Mouse (Mus musculus) embryonic fibroblast, embryonic 13.5 days (primary cell): ENCODE measurements around the gene Smg6. TPM values are rescaled to one million over a fixed set of nuclear protein-coding genes. Genes with fewer than 3 reads are reported as not detected.

ENCODE experiments used
- H3K27ac ChIP-seq: 2 replicates; pipeline ENCODE4 v1.5.1; 2012; ENCODE audit warnings: low read length, control low read depth, inconsistent platforms; ENCODE audit not compliant: insufficient read depth
- H3K4me1 ChIP-seq: 2 replicates; pipeline ENCODE4 v1.6.1; 2011; ENCODE audit warnings: low read length; ENCODE audit not compliant: control insufficient read depth, insufficient read depth
- H3K4me3 ChIP-seq: 2 replicates; pipeline ENCODE4 v1.5.1; 2011; ENCODE audit warnings: mild to moderate bottlenecking, control low read depth, low read length; ENCODE audit not compliant: insufficient read depth
- CTCF ChIP-seq: IDR thresholded peaks from 2 replicates; pipeline ENCODE4 v1.5.1; 2011; ENCODE audit warnings: mild to moderate bottlenecking, control low read depth, low read length, moderate library complexity, borderline replicate concordance; ENCODE audit not compliant: insufficient read depth
- POLR2A ChIP-seq: IDR thresholded peaks from 2 replicates; pipeline ENCODE4 v1.6.1; 2011; ENCODE audit warnings: low read depth, mild to moderate bottlenecking, control low read depth, low read length, moderate library complexity
- polyA plus RNA-seq: library from polyadenylated mRNA; stranded (reverse); fragments of >200 nt; gene quantifications from 2 replicates; pipeline ENCODE4 v1.2.4, GENCODE M21; 2011; ENCODE audit warnings: low read depth; ENCODE audit not compliant: missing spikeins, insufficient read length

Smg6 gene
- polyA plus RNA-seq, 1 experiment, result 16.2 TPM

- Histone ChIP-seq H3K4me1 (peaks cover 21% of the 10 kb centered on the region), H3K4me3 (no peak overlapping the region), H3K27ac (no peak overlapping the region)
- TF ChIP-seq POLR2A (no peak), CTCF (no peak)
Observed at GRCm38 (mm10) chr11:75044333-75044732, 118.7 kb downstream of the Smg6 start.

- Histone ChIP-seq H3K4me1 (peaks cover 27% of the 10 kb centered on the region), H3K4me3 (no peak overlapping the region), H3K27ac (no peak overlapping the region)
- TF ChIP-seq POLR2A (no peak), CTCF (no peak)
Observed at GRCm38 (mm10) chr11:75045822-75046221, 120.2 kb downstream of the Smg6 start.

GRCm38 (mm10) chr11:75046638-75047037, 121.0 kb downstream of the Smg6 start:
- Histone ChIP-seq H3K4me1 (peaks cover 35% of the 10 kb centered on the region), H3K27ac (no peak overlapping the region), H3K4me3 (no peak overlapping the region)
- no peak for TF ChIP-seq CTCF

GRCm38 (mm10) chr11:75047066-75047465, 121.4 kb downstream of the Smg6 start:
- TF ChIP-seq CTCF (no peak), POLR2A (no peak)
- peaks cover 37% of the 10 kb centered on the region for H3K4me1 ChIP-seq

GRCm38 (mm10) chr11:75047736-75048407, 122.2 kb downstream of the Smg6 start:
- Histone ChIP-seq H3K4me1 (peaks cover 41% of the 10 kb centered on the region), H3K4me3 (no peak overlapping the region), H3K27ac (0 out of 2 replicates have a peak overlapping the region, but pooled peaks have one; percentile 14)
- TF ChIP-seq CTCF, result no peak
- TF ChIP-seq POLR2A, result no peak

More at GRCm38 (mm10) chr11:75047066-75047465, 121.4 kb downstream of the Smg6 start:
- Histone ChIP-seq H3K4me3 (no peak overlapping the region), H3K27ac (no peak overlapping the region)

GRCm38 (mm10) chr11:75049146-75049545, 123.5 kb downstream of the Smg6 start:
- H3K4me3 ChIP-seq, result no peak overlapping the region
- H3K4me1 ChIP-seq, result peaks cover 48% of the 10 kb centered on the region
- no peak for TF ChIP-seq CTCF
- TF ChIP-seq POLR2A, result no peak
- no peak overlapping the region for H3K27ac ChIP-seq

- Histone ChIP-seq H3K4me1 (peaks cover 52% of the 10 kb centered on the region), H3K4me3 (no peak overlapping the region), H3K27ac (no peak overlapping the region)
- TF ChIP-seq CTCF, result no peak
- TF ChIP-seq POLR2A, result no peak
Observed at GRCm38 (mm10) chr11:75049807-75050206, 124.2 kb downstream of the Smg6 start.

GRCm38 (mm10) chr11:75051239-75051638, 125.6 kb downstream of the Smg6 start:
- no peak for TF ChIP-seq POLR2A
- TF ChIP-seq CTCF, result no peak
- peaks cover 50% of the 10 kb centered on the region for H3K4me1 ChIP-seq
- no peak overlapping the region for H3K4me3 ChIP-seq
- peak overlapping the region; percentile 99; the same call in 1 of the 2 replicates for H3K27ac ChIP-seq

GRCm38 (mm10) chr11:75051712-75052550, 126.3 kb downstream of the Smg6 start:
- no peak for TF ChIP-seq CTCF
- no peak for TF ChIP-seq POLR2A
- Histone ChIP-seq H3K4me1 (peaks cover 44% of the 10 kb centered on the region), H3K27ac (peak overlapping the region; percentile 99; the same call in 1 of the 2 replicates), H3K4me3 (no peak overlapping the region)

GRCm38 (mm10) chr11:75053020-75053419, 127.4 kb downstream of the Smg6 start:
- TF ChIP-seq POLR2A (no peak), CTCF (no peak)
- H3K4me1 ChIP-seq, result peaks cover 37% of the 10 kb centered on the region
- H3K4me3 ChIP-seq, result no peak overlapping the region
- H3K27ac ChIP-seq, result peak overlapping the region; percentile 99
